Mouse (Mus musculus) duodenum, adult 2 months (tissue): ENCODE measurements around the gene Pdlim1. TPM values are rescaled to one million over a fixed set of nuclear protein-coding genes. Genes with fewer than 3 reads are reported as not detected.

Experiments
- polyA plus RNA-seq: library from polyadenylated mRNA; depleted of rRNA; stranded (reverse); fragments of >200 nt; gene quantifications from 2 replicates; pipeline ENCODE4 v1.2.3, GENCODE M21; 2012; ENCODE audit warnings: low replicate concordance; rRNA removed

The Pdlim1 gene
- 120 and 212 TPM in 2 replicates for polyA plus RNA-seq

DNA sequence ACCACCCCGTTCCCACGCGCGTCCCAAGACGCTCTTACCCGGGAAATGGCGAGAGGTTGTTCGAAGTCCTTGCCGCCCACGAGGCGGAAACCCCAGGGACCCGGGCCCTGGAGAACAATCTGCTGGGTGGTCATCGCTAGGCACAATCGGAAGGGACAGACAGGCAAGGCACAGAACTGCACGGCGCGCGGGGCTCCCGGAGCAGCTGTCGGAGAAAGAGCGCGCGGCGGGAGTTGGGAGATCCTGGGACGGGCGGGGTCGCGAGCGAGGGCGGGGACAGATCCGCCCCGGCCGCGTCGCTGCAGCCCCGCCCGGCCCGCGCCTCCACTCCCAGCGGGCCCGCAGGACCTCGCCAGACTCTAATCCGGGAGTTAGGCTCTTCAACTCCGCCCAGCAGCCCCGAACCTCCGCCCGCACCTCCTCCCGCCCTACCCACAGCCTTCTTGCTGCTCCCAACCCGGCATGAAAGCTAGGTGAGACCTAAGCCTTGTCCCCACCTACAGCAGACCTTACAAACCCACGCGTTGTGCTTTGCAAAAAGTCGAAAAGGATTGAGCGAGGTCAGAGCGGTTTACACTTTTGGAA, at the start of gene Pdlim1:
TSS of gene Pdlim1 (minus strand) at position 535 of the 585 bp plus-strand sequence.

DNA sequence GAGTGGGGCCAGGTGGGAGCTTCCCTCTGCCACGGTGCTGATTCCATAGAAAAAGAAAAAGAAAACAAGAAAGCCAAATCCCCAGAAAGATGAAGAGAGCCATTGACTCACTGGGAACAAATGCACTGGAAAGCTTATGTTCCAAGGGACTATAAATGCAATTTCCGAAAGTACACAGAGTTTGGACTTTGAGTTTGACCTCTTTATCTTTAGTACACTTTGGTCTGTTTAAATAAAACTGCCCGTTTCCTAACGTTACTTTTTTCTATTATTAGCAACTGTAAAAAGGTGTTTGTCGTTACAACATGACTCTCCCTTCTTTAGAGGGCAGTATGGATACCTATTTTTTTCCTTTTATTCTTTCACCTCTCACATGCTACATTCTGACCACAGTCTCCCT, 84.5 kb downstream of the Pdlim1 start, which contains the start of gene Cyp2c70:
TSS of gene Cyp2c70 (minus strand) at position 174 of the 400 bp plus-strand sequence.

Other genes starting within 250 kb of the Pdlim1 start
- gene Cyp2c54, start 198.0 kb downstream of the Pdlim1 start, polyA plus RNA-seq = not detected in 2 replicates
- gene Cyp2c50, start 182.2 kb downstream of the Pdlim1 start, polyA plus RNA-seq = 0.07 TPM in 1 of 2 replicates, not detected in the other
- gene Cyp2c70, start 84.5 kb downstream of the Pdlim1 start, polyA plus RNA-seq = not detected in 2 replicates
- 6.4 and 11.4 TPM in 2 replicates for gene Sorbs1, start 241.9 kb upstream of the Pdlim1 start, polyA plus RNA-seq